Comparison of ENCODE assay signal across 17 mouse cellular contexts in the genomic region with DNA sequence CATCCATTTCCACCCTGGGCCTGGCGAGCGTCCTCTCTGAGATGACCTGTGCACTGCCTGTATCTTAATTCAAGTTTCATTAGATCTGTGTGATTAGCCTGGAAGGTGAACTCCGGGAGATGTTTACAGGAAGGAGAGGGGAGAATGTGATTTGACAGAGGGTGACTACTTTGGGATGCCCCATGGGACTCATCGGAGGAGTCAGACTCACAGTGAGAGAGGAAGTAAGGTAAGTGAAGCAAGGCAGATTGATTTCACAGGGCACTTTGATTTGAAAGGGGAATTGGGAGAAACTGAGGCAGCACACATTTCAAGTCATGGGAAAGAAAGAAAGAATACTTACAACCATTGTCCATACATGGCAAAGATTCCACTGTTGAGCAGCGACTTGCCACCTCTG.
"Had no signal": no experiment of that assay in that cellular context is flagged by ENCODE, and none has a peak within 500 bp of the region (broad histone marks: within the 10 kb centered on the region; RNA-seq: fewer than 3 reads in every experiment).

No protein-coding gene starts in this region.

- H3K36me3 ChIP-seq: liver, embryonic 15.5 days; lung, embryonic 15.5 days; midbrain, embryonic 13.5 days; midbrain, embryonic 15.5 days; neural tube, embryonic 12.5 days had no signal

- H3K4me1 ChIP-seq: liver, embryonic 15.5 days; lung, embryonic 15.5 days; neural tube, embryonic 12.5 days had no signal

- H3K27ac ChIP-seq: liver, embryonic 15.5 days; lung, embryonic 15.5 days; macrophage; midbrain, embryonic 13.5 days; midbrain, embryonic 15.5 days; neural tube, embryonic 12.5 days had no signal

- H3K4me3 ChIP-seq: liver, embryonic 15.5 days; lung, embryonic 15.5 days; megakaryocyte, embryonic 14.5 days; midbrain, embryonic 13.5 days; midbrain, embryonic 15.5 days; neural tube, embryonic 12.5 days had no signal

- H3K9me3 ChIP-seq: liver, embryonic 15.5 days; lung, embryonic 15.5 days; midbrain, embryonic 13.5 days; midbrain, embryonic 15.5 days; neural tube, embryonic 12.5 days had no signal

- ATAC-seq: liver, postnatal 0 days; lung, postnatal 0 days; midbrain, embryonic 13.5 days; midbrain, embryonic 15.5 days had no signal

- H3K9ac ChIP-seq: liver, embryonic 15.5 days; liver, postnatal 0 days; lung, embryonic 15.5 days; midbrain, embryonic 13.5 days; midbrain, embryonic 15.5 days; neural tube, embryonic 12.5 days had no signal

- H3K4me2 ChIP-seq: liver, embryonic 15.5 days; lung, embryonic 15.5 days; midbrain, embryonic 11.5 days; midbrain, embryonic 13.5 days; midbrain, embryonic 15.5 days; neural tube, embryonic 12.5 days had no signal

- DNase-seq: liver, postnatal 0 days; lung, adult 2 months; lung, postnatal 14 days; lung, postnatal 36 days; right cerebral cortex, postnatal 14 days; thymus, adult 18-20 months; thymus, postnatal 14 days; thymus, postnatal 36 days had no signal
